In genomic region chr5:137796606-137797005, GRCm38 (mm10) we compare ENCODE assay signal across 16 mouse cellular contexts. TPM values are rescaled to one million over a fixed set of nuclear protein-coding genes. Genes with fewer than 3 reads are reported as not detected.
"Had no signal": no experiment of that assay in that cellular context is flagged by ENCODE, and none has a peak within 500 bp of the region (broad histone marks: within the 10 kb centered on the region; RNA-seq: fewer than 3 reads in every experiment).

No protein-coding gene starts in this region.

- DNase-seq: kidney, adult 8-10 months; kidney, postnatal 14 days; kidney, postnatal 4 days; layer of hippocampus, adult 9-11 months; liver; lung, adult 18-20 months; lung, postnatal 10 days; lung, postnatal 36 days; right cerebral cortex, postnatal 14 days; right cerebral cortex, postnatal 4 days; thymus, adult 2 months; thymus, postnatal 14 days; thymus, postnatal 4 days had no signal

- ATAC-seq: liver, embryonic 12.5 days; midbrain, embryonic 15.5 days had no signal

RNA-seq across cellular contexts. Expression of gene Pilra, which starts 39.5 kb away (rescaled TPM):
- total RNA-seq: megakaryocyte-erythroid progenitor cell, adult 5-6 weeks had no signal
